Mouse (Mus musculus): ENCODE results near the gene Mfsd10. TPM values are rescaled to one million over a fixed set of nuclear protein-coding genes. Genes with fewer than 3 reads are reported as not detected.

Gene Mfsd10
- polyA plus RNA-seq (2014; fragmentation: Nextera tagmentation; extraction: Ambion mirVana): 66.8 and 88.5 TPM in 2 replicates

DNA sequence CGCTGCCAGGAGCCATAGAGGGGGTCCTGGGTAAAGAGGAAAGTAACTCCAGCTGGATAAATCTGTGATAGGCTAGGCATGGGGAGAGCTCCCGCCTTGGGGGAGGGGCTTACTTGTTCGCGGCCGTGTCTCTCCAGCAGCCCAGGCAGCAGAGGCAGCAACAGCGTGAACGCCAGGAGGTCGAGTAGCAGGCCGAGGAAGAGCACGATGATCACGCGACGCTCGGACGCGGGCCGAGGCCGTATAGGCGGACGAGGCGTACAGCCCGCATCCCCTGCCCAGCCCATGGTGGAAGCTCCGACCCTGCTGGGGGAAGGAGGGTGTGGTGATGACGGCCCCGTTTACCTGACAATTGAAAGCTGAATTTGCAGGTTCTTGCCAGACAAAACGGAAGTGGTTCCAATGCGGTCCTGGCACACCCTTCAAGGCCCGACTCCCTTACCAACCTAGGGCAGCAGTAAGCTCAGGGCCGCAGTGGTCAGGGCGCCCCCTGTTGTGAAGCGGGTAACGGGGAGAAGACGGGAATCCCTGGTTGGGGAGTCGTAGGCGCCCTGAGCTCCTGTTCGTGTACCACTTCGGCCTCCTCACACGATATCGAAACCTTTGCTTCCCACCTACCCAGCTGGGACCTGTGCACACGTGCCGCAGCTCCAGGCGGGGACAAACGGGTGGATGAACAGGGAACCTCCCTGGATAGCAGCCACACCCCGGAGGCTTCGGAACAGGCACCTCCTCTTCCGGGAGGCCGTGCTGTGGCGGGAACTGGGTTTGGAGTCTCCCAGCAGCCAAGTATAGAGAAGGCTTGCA, at the start of gene Mfsd10:
TSS of gene Mfsd10 (minus strand) at position 732 of the 807 bp plus-strand sequence.
- Histone ChIP-seq H3K36me3 (ENCODE audit: control insufficient read depth, insufficient read depth, low read length) (peaks cover 10% of the 10 kb centered on the region), H3K9ac (ENCODE audit: low read length) (peak within 1 kb of the TSS; percentile 71), H3K4me3 (ENCODE audit: low read depth, low read length) (peak within 1 kb of the TSS; percentile 54), H3K9me3 (ENCODE audit: control insufficient read depth, low read length) (no peaks in the 10 kb centered on the region), H3K4me2 (ENCODE audit: low read depth) (peak within 1 kb of the TSS; percentile 96), H3K4me1 (ENCODE audit: control insufficient read depth, insufficient read depth, low read length) (peaks cover 3% of the 10 kb centered on the region), H3K27ac (ENCODE audit: low read depth, low read length) (peak within 1 kb of the TSS; percentile 73), H3K27me3 (ENCODE audit: control insufficient read depth, insufficient read depth, low read length) (no peaks in the 10 kb centered on the region)
- ATAC-seq (ENCODE audit: insufficient read depth, low FRiP score, low TSS enrichment) (peak; percentile 88), DNase-seq (ENCODE audit: low spot score) (peak; percentile 77)
- under 1% methylated on average over 48 of the region's 48 CpGs for WGBS

DNA sequence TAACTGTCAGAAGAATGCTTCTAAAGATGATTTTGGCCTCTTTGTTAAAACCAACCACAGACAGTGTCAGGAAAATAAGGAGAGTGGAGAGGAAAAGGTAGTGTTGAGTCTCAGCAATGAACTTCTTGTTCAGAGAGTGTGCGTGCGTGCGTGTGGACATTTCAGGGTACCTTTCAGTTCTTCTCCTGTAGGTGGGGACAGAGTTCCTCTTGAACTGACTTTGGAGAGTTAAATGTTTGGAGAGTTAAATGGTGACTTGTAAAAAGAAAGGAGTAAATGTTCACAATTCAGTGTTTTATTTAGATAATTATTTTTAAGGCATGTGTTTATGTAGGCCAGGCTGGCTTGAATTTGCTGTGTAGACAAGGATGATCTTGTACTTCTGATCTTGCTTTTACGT, 33.3 kb upstream of the Mfsd10 start:
- no peaks in the 10 kb centered on the region for H3K27me3 ChIP-seq (ENCODE audit: control insufficient read depth, insufficient read depth, low read length)
- H3K27ac ChIP-seq (ENCODE audit: low read depth, low read length): no peak overlapping the region
- H3K4me3 ChIP-seq (ENCODE audit: low read depth, low read length): no peak overlapping the region
- WGBS: 76% methylated on average over 4 of the region's 4 CpGs
- ATAC-seq (ENCODE audit: insufficient read depth, low FRiP score, low TSS enrichment) (no peak), DNase-seq (ENCODE audit: low spot score) (no peak)
- no peaks in the 10 kb centered on the region for H3K4me1 ChIP-seq (ENCODE audit: control insufficient read depth, insufficient read depth, low read length)
- H3K36me3 ChIP-seq (ENCODE audit: control insufficient read depth, insufficient read depth, low read length): no peaks in the 10 kb centered on the region
- no peaks in the 10 kb centered on the region for H3K9me3 ChIP-seq (ENCODE audit: control insufficient read depth, low read length)
- no peak overlapping the region for H3K9ac ChIP-seq (ENCODE audit: low read length)
- H3K4me2 ChIP-seq (ENCODE audit: low read depth): no peak overlapping the region

GRCm38 (mm10) chr5:34669493-34669892, 32.5 kb upstream of the Mfsd10 start:
- Histone ChIP-seq H3K9ac (ENCODE audit: low read length) (no peak overlapping the region), H3K27me3 (ENCODE audit: control insufficient read depth, insufficient read depth, low read length) (no peaks in the 10 kb centered on the region), H3K4me2 (ENCODE audit: low read depth) (no peak overlapping the region), H3K4me3 (ENCODE audit: low read depth, low read length) (no peak overlapping the region), H3K36me3 (ENCODE audit: control insufficient read depth, insufficient read depth, low read length) (no peaks in the 10 kb centered on the region), H3K4me1 (ENCODE audit: control insufficient read depth, insufficient read depth, low read length) (no peaks in the 10 kb centered on the region), H3K9me3 (ENCODE audit: control insufficient read depth, low read length) (no peaks in the 10 kb centered on the region), H3K27ac (ENCODE audit: low read depth, low read length) (no peak overlapping the region)
- WGBS: 78% methylated on average over 2 of the region's 2 CpGs
- DNase-seq (ENCODE audit: low spot score) (no peak), ATAC-seq (ENCODE audit: insufficient read depth, low FRiP score, low TSS enrichment) (no peak)

GRCm38 (mm10) chr5:34663231-34663630, 26.2 kb upstream of the Mfsd10 start:
- WGBS: 97% methylated on average over 2 of the region's 2 CpGs
- no peak overlapping the region for H3K9ac ChIP-seq (ENCODE audit: low read length)
- ATAC-seq (ENCODE audit: insufficient read depth, low FRiP score, low TSS enrichment) (no peak), DNase-seq (ENCODE audit: low spot score) (no peak)
- no peak overlapping the region for H3K27ac ChIP-seq (ENCODE audit: low read depth, low read length)
- H3K9me3 ChIP-seq (ENCODE audit: control insufficient read depth, low read length): no peaks in the 10 kb centered on the region
- no peak overlapping the region for H3K4me3 ChIP-seq (ENCODE audit: low read depth, low read length)
- no peak overlapping the region for H3K4me2 ChIP-seq (ENCODE audit: low read depth)
- no peaks in the 10 kb centered on the region for H3K36me3 ChIP-seq (ENCODE audit: control insufficient read depth, insufficient read depth, low read length)
- H3K4me1 ChIP-seq (ENCODE audit: control insufficient read depth, insufficient read depth, low read length): peaks cover 3% of the 10 kb centered on the region; the same call in 1 of the 2 replicates
- H3K27me3 ChIP-seq (ENCODE audit: control insufficient read depth, insufficient read depth, low read length): no peaks in the 10 kb centered on the region

GRCm38 (mm10) chr5:34661909-34662308, 24.9 kb upstream of the Mfsd10 start:
- Histone ChIP-seq H3K4me2 (ENCODE audit: low read depth) (no peak overlapping the region), H3K27ac (ENCODE audit: low read depth, low read length) (no peak overlapping the region), H3K4me3 (ENCODE audit: low read depth, low read length) (no peak overlapping the region), H3K4me1 (ENCODE audit: control insufficient read depth, insufficient read depth, low read length) (peaks cover 3% of the 10 kb centered on the region; the same call in 1 of the 2 replicates), H3K9ac (ENCODE audit: low read length) (no peak overlapping the region), H3K36me3 (ENCODE audit: control insufficient read depth, insufficient read depth, low read length) (no peaks in the 10 kb centered on the region), H3K27me3 (ENCODE audit: control insufficient read depth, insufficient read depth, low read length) (no peaks in the 10 kb centered on the region), H3K9me3 (ENCODE audit: control insufficient read depth, low read length) (no peaks in the 10 kb centered on the region)
- ATAC-seq (ENCODE audit: insufficient read depth, low FRiP score, low TSS enrichment) (no peak), DNase-seq (ENCODE audit: low spot score) (no peak)
- WGBS: 82% methylated on average over 4 of the region's 4 CpGs

DNA sequence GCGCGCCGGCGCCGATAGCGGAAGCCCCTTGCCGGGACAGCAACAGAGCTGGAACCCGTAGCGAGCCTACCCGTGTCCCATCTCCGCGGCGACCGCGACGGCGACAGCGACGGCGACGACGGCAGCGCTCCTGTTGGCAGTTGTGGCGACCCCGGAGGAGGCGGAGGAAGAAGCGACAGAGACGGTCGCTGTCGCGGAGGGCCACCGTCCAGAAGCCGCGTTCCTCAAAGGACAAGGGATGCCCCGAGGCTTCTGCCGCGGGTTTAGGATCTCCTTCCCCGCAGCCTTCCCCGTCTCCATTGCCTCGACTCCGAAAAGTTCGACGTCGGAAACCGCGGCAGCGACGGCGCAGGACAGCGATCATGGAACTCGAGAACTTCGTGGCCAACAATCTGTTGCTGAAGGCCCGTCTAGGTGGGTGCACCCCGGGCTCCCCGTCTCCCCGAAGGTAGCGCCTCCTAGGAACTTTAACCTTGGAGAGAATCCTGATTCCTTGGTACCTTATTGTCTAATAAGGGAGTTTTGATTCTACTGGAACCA, 23.6 kb upstream of the Mfsd10 start:
- Histone ChIP-seq H3K9ac (ENCODE audit: low read length) (peak overlapping the region; percentile 74), H3K4me2 (ENCODE audit: low read depth) (peak overlapping the region; percentile 45), H3K27me3 (ENCODE audit: control insufficient read depth, insufficient read depth, low read length) (no peaks in the 10 kb centered on the region), H3K9me3 (ENCODE audit: control insufficient read depth, low read length) (no peaks in the 10 kb centered on the region), H3K4me3 (ENCODE audit: low read depth, low read length) (peak overlapping the region; percentile 73), H3K36me3 (ENCODE audit: control insufficient read depth, insufficient read depth, low read length) (no peaks in the 10 kb centered on the region; the same call in 1 of the 2 replicates), H3K4me1 (ENCODE audit: control insufficient read depth, insufficient read depth, low read length) (peaks cover 3% of the 10 kb centered on the region; the same call in 1 of the 2 replicates), H3K27ac (ENCODE audit: low read depth, low read length) (peak overlapping the region; percentile 69)
- under 1% methylated on average over 57 of the region's 57 CpGs for WGBS
- DNase-seq (ENCODE audit: low spot score) (no peak), ATAC-seq (ENCODE audit: insufficient read depth, low FRiP score, low TSS enrichment) (0 out of 2 replicates have a peak, but pooled peaks have one; percentile 1)

GRCm38 (mm10) chr5:34659686-34660590, 22.9 kb upstream of the Mfsd10 start, which contains the start of the genes Nop14 and Grk4:
Gene Nop14, minus strand, starts transcription at chr5:34660148.
Gene Grk4, plus strand, starts transcription at chr5:34660379.
- Histone ChIP-seq H3K4me3 (ENCODE audit: low read depth, low read length) (peak within 1 kb of the TSS; percentile 73), H3K27me3 (ENCODE audit: control insufficient read depth, insufficient read depth, low read length) (no peaks in the 10 kb centered on the region), H3K4me1 (ENCODE audit: control insufficient read depth, insufficient read depth, low read length) (peaks cover 3% of the 10 kb centered on the region; the same call in 1 of the 2 replicates), H3K4me2 (ENCODE audit: low read depth) (peak within 1 kb of the TSS; percentile 49), H3K27ac (ENCODE audit: low read depth, low read length) (peak within 1 kb of the TSS; percentile 69), H3K9me3 (ENCODE audit: control insufficient read depth, low read length) (no peaks in the 10 kb centered on the region), H3K36me3 (ENCODE audit: control insufficient read depth, insufficient read depth, low read length) (peaks cover 5% of the 10 kb centered on the region), H3K9ac (ENCODE audit: low read length) (peak within 1 kb of the TSS; percentile 74)
- DNase-seq (ENCODE audit: low spot score) (peak; percentile 99), ATAC-seq (ENCODE audit: insufficient read depth, low FRiP score, low TSS enrichment) (peak; percentile 100)
- WGBS: under 1% methylated on average over 60 of the region's 60 CpGs

GRCm38 (mm10) chr5:34657556-34657955, 20.5 kb upstream of the Mfsd10 start:
- WGBS: 92% methylated on average over 8 of the region's 8 CpGs
- no peaks in the 10 kb centered on the region for H3K9me3 ChIP-seq (ENCODE audit: control insufficient read depth, low read length)
- ATAC-seq (ENCODE audit: insufficient read depth, low FRiP score, low TSS enrichment) (no peak), DNase-seq (ENCODE audit: low spot score) (no peak)
- no peak overlapping the region for H3K9ac ChIP-seq (ENCODE audit: low read length)
- peaks cover 3% of the 10 kb centered on the region; the same call in 1 of the 2 replicates for H3K4me1 ChIP-seq (ENCODE audit: control insufficient read depth, insufficient read depth, low read length)
- no peaks in the 10 kb centered on the region for H3K27me3 ChIP-seq (ENCODE audit: control insufficient read depth, insufficient read depth, low read length)
- peaks cover 15% of the 10 kb centered on the region for H3K36me3 ChIP-seq (ENCODE audit: control insufficient read depth, insufficient read depth, low read length)
- no peak overlapping the region for H3K4me3 ChIP-seq (ENCODE audit: low read depth, low read length)
- H3K4me2 ChIP-seq (ENCODE audit: low read depth): no peak overlapping the region
- H3K27ac ChIP-seq (ENCODE audit: low read depth, low read length): no peak overlapping the region
